Mouse (Mus musculus): ENCODE results near the gene Cyp4f16.

GRCm38 (mm10) chr17:32577496-32578186 lies 41.3 kb downstream of the Cyp4f16 start:
- TF ChIP-seq POLR2A (IDR thresholded peaks at IDR 0.05; ENCODE audit: borderline replicate concordance, control insufficient read depth, low read depth, low read length) (no peak), CTCF (IDR thresholded peaks at IDR 0.05; ENCODE audit: control insufficient read depth, insufficient read depth, low read length) (no peak)
